Mouse (Mus musculus): ENCODE data around the gene Cep19.

DNA sequence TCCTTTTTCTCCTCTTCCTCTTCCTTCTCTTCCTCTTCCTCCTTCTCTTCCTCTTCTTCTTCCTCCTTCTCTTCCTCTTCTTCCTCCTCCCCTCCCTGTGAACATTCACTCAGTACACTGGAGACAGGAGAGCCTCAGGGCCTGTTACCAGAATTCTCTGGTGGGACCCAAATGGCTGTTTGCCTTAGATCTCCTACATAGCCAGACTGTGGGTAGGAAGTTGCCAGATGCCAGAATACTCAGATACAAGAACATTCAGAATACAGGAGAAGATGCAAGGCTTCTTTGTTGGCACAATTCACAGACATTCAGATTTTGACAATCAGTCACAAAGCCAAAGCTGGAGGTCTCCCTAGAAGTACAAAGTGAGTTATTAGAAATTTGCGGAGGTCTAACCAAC, 39.4 kb downstream of the Cep19 start:
- TF ChIP-seq TAL1 (IDR thresholded peaks at IDR 0.05; ENCODE audit: low read length) (no peak), GATA1 (IDR thresholded peaks at IDR 0.05; ENCODE audit: low read length) (no peak)
